Mouse (Mus musculus): ENCODE measurements around the gene Gpr68.

- TF ChIP-seq MAX (IDR thresholded peaks at IDR 0.05; ENCODE audit: low read depth) (no peak), USF1 (IDR thresholded peaks at IDR 0.05; ENCODE audit: low read depth) (peak; percentile 54), POLR2A (IDR thresholded peaks at IDR 0.05; ENCODE audit: insufficient read length, low read depth) (no peak), MYOD1 (IDR thresholded peaks at IDR 0.05; ENCODE audit: control insufficient read depth in 1 of 3, insufficient read length in 2 of 3, low read depth in 2 of 3) (no peak)
These were observed 34.4 kb downstream of the Gpr68 start for GRCm38 (mm10) chr12:100873612-100874011.
